Mouse (Mus musculus) testis, adult 2 months (tissue): ENCODE data around the gene Pusl1.

Experiments
- CTCF ChIP-seq: fragments of 200-500 bp; IDR thresholded peaks from 2 replicates; pipeline ENCODE4 v1.5.1; 2012; ENCODE audit warnings: low read depth, mild to moderate bottlenecking, inconsistent platforms, low read length, moderate library complexity; ENCODE audit not compliant: control insufficient read depth, insufficient read depth, insufficient replicate concordance
- POLR2A ChIP-seq: fragments of 200-500 bp; IDR thresholded peaks from 2 replicates; pipeline ENCODE4 v1.6.1; 2012; ENCODE audit warnings: low read depth, mild to moderate bottlenecking, inconsistent platforms, low read length, moderate library complexity; ENCODE audit not compliant: control insufficient read depth

- TF ChIP-seq CTCF (no peak), POLR2A (no peak)
Observed at GRCm38 (mm10) chr4:155894311-155894881, 2.8 kb upstream of the Pusl1 start.
